Mouse (Mus musculus) MEL (cell line): Measurements from ENCODE around the gene Hnrnpa1. TPM values are rescaled to one million over a fixed set of nuclear protein-coding genes. Genes with fewer than 3 reads are reported as not detected.

Experiments used
- DNase-seq: peaks from one replicate; pipeline ENCODE4 v3.0.0; 2011; ENCODE audit warnings: low read depth, low spot score
- H3K27ac ChIP-seq: 2 replicates; pipeline ENCODE4 v1.5.1; 2012; ENCODE audit warnings: low read depth, mild to moderate bottlenecking, control low read depth, low read length, moderate library complexity; ENCODE audit not compliant: control insufficient read depth
- H3K27me3 ChIP-seq, 2 experiments: fragments of 150-350 bp in 1 of 2; sonication (generic) in 1 of 2; 2 replicates each; pipeline ENCODE4 v1.6.1; 2012; ENCODE audit warnings: low read length in 2 of 2, mild to moderate bottlenecking in 2 of 2, improper control_type of control experiment in 1 of 2, moderate library complexity in 1 of 2; ENCODE audit not compliant: insufficient read depth in 2 of 2, control insufficient read depth in 1 of 2
- H3K36me3 ChIP-seq, 2 experiments: 2 replicates each; pipeline ENCODE4 v1.6.1; 2012 to 2014; ENCODE audit warnings: low read length in 2 of 2, improper control_type of control experiment in 1 of 2, inconsistent platforms in 1 of 2, mild to moderate bottlenecking in 1 of 2; ENCODE audit not compliant: insufficient read depth in 2 of 2, control insufficient read depth in 1 of 2
- H3K4me1 ChIP-seq, 2 experiments: fragments of 150-350 bp in 1 of 2; sonication (generic) in 1 of 2; 2 replicates each; pipeline ENCODE4 v1.6.1; 2012; ENCODE audit warnings: low read length in 2 of 2, improper control_type of control experiment in 1 of 2, mild to moderate bottlenecking in 1 of 2; ENCODE audit not compliant: insufficient read depth in 2 of 2, control insufficient read depth in 1 of 2
- H3K4me3 ChIP-seq, 2 experiments: fragments of 150-350 bp in 1 of 2; sonication (generic) in 1 of 2; 2 replicates each; pipeline ENCODE4 v1.5.1; 2012; ENCODE audit warnings: low read depth in 2 of 2, low read length in 2 of 2, mild to moderate bottlenecking in 2 of 2, moderate library complexity in 2 of 2, control low read depth in 1 of 2, improper control_type of control experiment in 1 of 2; ENCODE audit not compliant: control insufficient read depth in 1 of 2, insufficient read depth in 1 of 2
- H3K79me2 ChIP-seq: 2 replicates; pipeline ENCODE4 v1.6.1; 2012; ENCODE audit warnings: mild to moderate bottlenecking, low read length, moderate library complexity; ENCODE audit not compliant: control insufficient read depth, poor library complexity, insufficient read depth
- H3K9ac ChIP-seq: 2 replicates; pipeline ENCODE4 v1.6.1; 2012; ENCODE audit warnings: low read depth, mild to moderate bottlenecking, control low read depth, low read length, moderate library complexity; ENCODE audit not compliant: control insufficient read depth, poor library complexity, severe bottlenecking
- H3K9me3 ChIP-seq: fragments of 150-350 bp; sonication (generic); replicated peaks from 2 replicates; pipeline ENCODE4 v1.6.1; 2012; ENCODE audit warnings: mild to moderate bottlenecking, low read length, improper control_type of control experiment, moderate library complexity; ENCODE audit not compliant: insufficient read depth
- CHD1 ChIP-seq: IDR thresholded peaks from 2 replicates; pipeline ENCODE4 v1.6.1; 2012; ENCODE audit warnings: low read depth, mild to moderate bottlenecking, inconsistent platforms, low read length, improper control_type of control experiment
- MAZ ChIP-seq: IDR thresholded peaks from 2 replicates; pipeline ENCODE4 v1.6.1; 2012; ENCODE audit warnings: low read depth, mild to moderate bottlenecking, inconsistent platforms, low read length, improper control_type of control experiment
- MXI1 ChIP-seq: IDR thresholded peaks from 2 replicates; pipeline ENCODE4 v1.6.1; 2011; ENCODE audit warnings: mild to moderate bottlenecking, low read depth, low read length, improper control_type of control experiment
- POLR2A ChIP-seq, 2 experiments: IDR thresholded peaks; 2 replicates each; pipeline ENCODE4 v1.6.1; 2011 to 2012; ENCODE audit warnings: low read length in 2 of 2, mild to moderate bottlenecking in 2 of 2, control low read depth in 1 of 2, improper control_type of control experiment in 1 of 2, low read depth in 1 of 2, moderate library complexity in 1 of 2; ENCODE audit not compliant: control insufficient read depth in 1 of 2, insufficient read depth in 1 of 2, poor library complexity in 1 of 2
- POLR2AphosphoS2 ChIP-seq: IDR thresholded peaks from 2 replicates; pipeline ENCODE4 v1.6.1; 2011; ENCODE audit warnings: low read length, improper control_type of control experiment
- POLR2AphosphoS5 ChIP-seq: IDR thresholded peaks from 2 replicates; pipeline ENCODE4 v1.6.1; 2012; ENCODE audit warnings: low read depth, borderline replicate concordance, mild to moderate bottlenecking, inconsistent platforms, low read length, moderate library complexity, mixed read lengths
- TAL1 ChIP-seq: IDR thresholded peaks from 2 replicates; pipeline ENCODE4 v1.6.1; 2012; ENCODE audit warnings: mild to moderate bottlenecking, inconsistent platforms, low read length, moderate library complexity, mixed read lengths
- ZMIZ1 ChIP-seq: IDR thresholded peaks from 2 replicates; pipeline ENCODE4 v1.6.1; 2012; ENCODE audit warnings: low read depth, mild to moderate bottlenecking, inconsistent platforms, low read length, improper control_type of control experiment, moderate library complexity
- polyA plus RNA-seq, 2 experiments: library from polyadenylated mRNA; stranded (reverse) in 1 of 2; unstranded in 1 of 2; fragments of >175 nt in 1 of 2; fragments of >200 nt in 1 of 2; gene quantifications; 2 replicates each; pipeline versions ENCODE4 v1.2.1 to v1.2.4; 2012; ENCODE audit warnings: low replicate concordance in 2 of 2, low read depth in 1 of 2; ENCODE audit not compliant: insufficient read length in 2 of 2, insufficient read depth in 1 of 2, missing spikeins in 1 of 2
- total RNA-seq: library from RNA; depleted of rRNA; stranded (reverse); fragments of 300-350 nt; gene quantifications from 2 replicates; pipeline ENCODE4 v1.2.3, GENCODE M21; 2012

Hnrnpa1 gene
- total and polyA plus RNA-seq, 3 experiments, result 322 to 900 TPM; not detected in 1

DNA sequence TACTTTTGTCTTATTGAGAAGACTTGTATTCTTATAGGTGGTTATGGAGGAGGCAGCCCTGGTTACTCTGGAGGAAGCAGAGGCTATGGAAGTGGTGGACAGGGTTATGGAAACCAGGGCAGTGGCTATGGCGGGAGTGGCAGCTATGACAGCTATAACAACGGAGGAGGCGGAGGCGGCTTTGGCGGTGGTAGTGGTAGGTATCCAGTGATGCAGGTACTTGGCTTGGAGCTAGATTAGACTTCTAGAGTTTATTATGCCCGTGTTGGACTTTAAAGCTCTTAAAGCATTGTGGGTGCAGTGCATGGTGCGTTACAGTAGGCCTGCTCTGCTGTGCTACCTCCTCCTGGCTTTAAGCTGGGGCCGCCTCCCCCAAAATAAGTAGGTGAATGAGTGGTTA, 2.7 kb downstream of the Hnrnpa1 start:
- Histone ChIP-seq H3K27ac (peak overlapping the region; percentile 82), H3K27me3 (no peaks in the 10 kb centered on the region)
- TF ChIP-seq CHD1 (peak; percentile 22; the same call in 1 of the 2 replicates), MXI1 (0 out of 2 replicates have a peak, but pooled peaks have one; percentile 14), ZMIZ1 (no peak)
- TF ChIP-seq, all 39 proteins: peak for 2
- peaks cover 50% of the 10 kb centered on the region for H3K79me2 ChIP-seq
- H3K4me3 ChIP-seq, result peak overlapping the region; percentile 69 to 80
- H3K4me1 ChIP-seq, result no peaks in the 10 kb centered on the region
- H3K9me3 ChIP-seq, result no peaks in the 10 kb centered on the region
- H3K9ac ChIP-seq, result peak overlapping the region; percentile 98
- H3K36me3 ChIP-seq, result peaks cover 0 to 13% of the 10 kb centered on the region in 2 experiments
- DNase-seq, result peak; percentile 34

DNA sequence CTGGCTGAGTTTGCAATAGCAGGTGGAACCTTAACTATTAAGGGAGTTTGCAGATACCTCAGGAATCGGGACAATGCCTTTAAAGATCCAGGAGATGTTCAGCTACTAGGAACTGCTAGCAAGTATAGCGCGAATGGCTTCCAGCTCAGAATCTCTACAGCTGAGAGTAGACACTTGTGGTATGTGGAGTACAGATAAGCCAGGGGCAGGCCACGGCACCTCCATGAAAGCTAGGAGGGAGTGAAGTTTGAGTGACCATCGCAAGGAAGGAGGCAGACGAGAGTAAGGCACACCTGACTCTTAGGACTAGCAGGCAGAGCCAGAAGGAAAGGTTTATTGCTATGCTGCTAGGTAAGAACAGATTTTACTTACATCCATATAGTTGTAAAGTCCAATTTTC, 5.4 kb downstream of the Hnrnpa1 start:
- peak; percentile 31 for DNase-seq
- peak overlapping the region; percentile 14; the same call in 1 of the 2 replicates for H3K9ac ChIP-seq
- peak overlapping the region in 1 of 2 experiments; percentile 7; a peak in 1 of 4 replicates for H3K4me3 ChIP-seq
- no peaks in the 10 kb centered on the region for H3K4me1 ChIP-seq
- peaks cover 41% of the 10 kb centered on the region for H3K79me2 ChIP-seq
- no peaks in the 10 kb centered on the region for H3K9me3 ChIP-seq
- no peaks in the 10 kb centered on the region for H3K27me3 ChIP-seq
- TF ChIP-seq POLR2AphosphoS2 (0 out of 2 replicates have a peak, but pooled peaks have one; percentile 45), MXI1 (no peak), TAL1 (peak; percentile 11; the same call in 1 of the 2 replicates)
- H3K27ac ChIP-seq, result peak overlapping the region; percentile 39
- H3K36me3 ChIP-seq, result peaks cover 0 to 14% of the 10 kb centered on the region in 2 experiments

DNA sequence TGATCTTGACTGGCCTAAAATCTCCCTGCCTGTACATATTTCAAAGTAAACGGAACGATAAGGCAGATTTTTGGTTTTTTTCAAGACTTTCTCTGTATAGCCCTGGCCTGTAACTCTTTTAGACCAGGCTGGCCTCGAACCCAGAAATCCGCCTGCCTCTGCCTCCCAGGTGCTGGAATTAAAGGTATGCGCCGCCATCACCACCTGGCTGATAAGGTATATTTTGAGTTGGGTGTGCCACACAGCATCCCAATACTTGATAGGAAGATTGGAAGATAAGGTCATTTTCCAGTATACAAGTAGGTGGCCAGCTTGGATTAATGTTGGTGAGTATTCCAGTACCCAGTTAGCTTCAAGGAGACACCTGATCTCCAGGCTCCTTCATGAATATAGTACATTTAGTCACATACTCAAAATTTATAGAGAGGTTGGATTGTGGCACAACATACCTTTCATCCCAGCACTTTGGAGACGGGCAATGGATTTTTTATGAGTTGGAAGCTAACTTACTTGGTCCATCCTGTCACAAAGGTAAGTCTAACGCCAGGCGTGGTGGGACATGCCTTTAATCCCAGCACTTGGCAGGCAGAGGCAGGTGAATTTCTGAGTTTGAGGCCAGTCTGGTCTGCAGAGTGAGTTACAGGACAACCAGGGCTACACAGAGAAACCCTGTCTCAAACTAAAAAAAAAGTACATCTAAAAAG, 7.0 kb downstream of the Hnrnpa1 start:
- H3K4me1 ChIP-seq, result peaks cover 0 to 7% of the 10 kb centered on the region in 2 experiments; a peak in 3 of 4 replicates
- no peak overlapping the region for H3K9ac ChIP-seq
- H3K79me2 ChIP-seq, result peaks cover 39% of the 10 kb centered on the region
- peaks cover 0 to 26% of the 10 kb centered on the region in 2 experiments for H3K36me3 ChIP-seq
- H3K9me3 ChIP-seq, result no peaks in the 10 kb centered on the region
- H3K27me3 ChIP-seq, result no peaks in the 10 kb centered on the region
- TF ChIP-seq ZMIZ1 (0 out of 2 replicates have a peak, but pooled peaks have one; percentile 19), POLR2A (IDR thresholded peaks at IDR 0.05; ENCODE audit: control insufficient read depth in 1 of 2, insufficient read depth in 1 of 2, low read depth in 1 of 2, low read length in 2 of 2, poor library complexity in 1 of 2) (peak in 1 of 2 experiments; percentile 69; a peak in 1 of 4 replicates), POLR2AphosphoS5 (0 out of 2 replicates have a peak, but pooled peaks have one; percentile 11), MAZ (no peak)
- no peak overlapping the region for H3K27ac ChIP-seq
- DNase-seq, result peak; percentile 57
- no peak overlapping the region for H3K4me3 ChIP-seq
